Mouse (Mus musculus): Measurements from ENCODE around the gene Cacng4. TPM values are rescaled to one million over a fixed set of nuclear protein-coding genes. Genes with fewer than 3 reads are reported as not detected.

Gene Cacng4
- polyA plus RNA-seq, 1 experiment from 2014 or later: 1.3 TPM

DNA sequence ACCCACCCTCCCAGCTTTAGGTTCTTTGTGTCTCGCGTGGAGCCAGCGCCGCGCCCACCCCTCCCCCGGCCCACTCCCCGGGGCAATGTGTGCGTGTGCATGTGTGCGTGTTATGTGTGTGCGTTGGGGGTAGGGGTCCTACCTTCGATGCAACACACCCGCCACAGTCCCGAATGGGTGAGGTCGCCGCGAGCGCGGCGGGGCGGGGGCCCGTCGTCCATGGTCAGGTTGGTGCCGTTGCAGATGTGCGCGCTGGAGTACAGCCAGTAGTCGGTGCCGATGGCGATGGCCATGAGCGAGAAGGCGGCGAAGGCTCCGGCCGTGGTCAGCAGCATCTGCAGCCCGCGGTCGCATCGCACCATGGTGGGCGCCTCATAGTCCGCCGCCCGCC is 259 bp downstream of the Cacng4 start:
- Histone ChIP-seq H3K4me3 (ENCODE audit: low read depth, low read length) (peak overlapping the region; percentile 46), H3K9ac (ENCODE audit: low read length) (0 out of 2 replicates have a peak overlapping the region, but pooled peaks have one; percentile 35), H3K9me3 (ENCODE audit: control insufficient read depth, low read length) (no peaks in the 10 kb centered on the region), H3K27me3 (ENCODE audit: control insufficient read depth, insufficient read depth, low read length) (peaks cover 4% of the 10 kb centered on the region), H3K27ac (replicated peaks) (no peak overlapping the region), H3K36me3 (ENCODE audit: control insufficient read depth, insufficient read depth, low read length) (no peaks in the 10 kb centered on the region), H3K4me1 (replicated peaks; ENCODE audit: control insufficient read depth, insufficient read depth) (peaks cover 6% of the 10 kb centered on the region; the same call in 1 of the 2 replicates), H3K4me2 (replicated peaks; ENCODE audit: low read depth) (peak overlapping the region; percentile 91)
- under 1% methylated on average over 40 of the region's 41 CpGs for WGBS
- DNase-seq (ENCODE audit: low spot score): peak; percentile 21
- peak; percentile 12; the same call in 1 of the 2 replicates for ATAC-seq (ENCODE audit: low FRiP score, low TSS enrichment)
- TF ChIP-seq EP300 (optimal IDR thresholded peaks at IDR 0.05): no peak
- TF ChIP-seq CTCF (IDR thresholded peaks at IDR 0.05; ENCODE audit: low read depth): no peak

DNA sequence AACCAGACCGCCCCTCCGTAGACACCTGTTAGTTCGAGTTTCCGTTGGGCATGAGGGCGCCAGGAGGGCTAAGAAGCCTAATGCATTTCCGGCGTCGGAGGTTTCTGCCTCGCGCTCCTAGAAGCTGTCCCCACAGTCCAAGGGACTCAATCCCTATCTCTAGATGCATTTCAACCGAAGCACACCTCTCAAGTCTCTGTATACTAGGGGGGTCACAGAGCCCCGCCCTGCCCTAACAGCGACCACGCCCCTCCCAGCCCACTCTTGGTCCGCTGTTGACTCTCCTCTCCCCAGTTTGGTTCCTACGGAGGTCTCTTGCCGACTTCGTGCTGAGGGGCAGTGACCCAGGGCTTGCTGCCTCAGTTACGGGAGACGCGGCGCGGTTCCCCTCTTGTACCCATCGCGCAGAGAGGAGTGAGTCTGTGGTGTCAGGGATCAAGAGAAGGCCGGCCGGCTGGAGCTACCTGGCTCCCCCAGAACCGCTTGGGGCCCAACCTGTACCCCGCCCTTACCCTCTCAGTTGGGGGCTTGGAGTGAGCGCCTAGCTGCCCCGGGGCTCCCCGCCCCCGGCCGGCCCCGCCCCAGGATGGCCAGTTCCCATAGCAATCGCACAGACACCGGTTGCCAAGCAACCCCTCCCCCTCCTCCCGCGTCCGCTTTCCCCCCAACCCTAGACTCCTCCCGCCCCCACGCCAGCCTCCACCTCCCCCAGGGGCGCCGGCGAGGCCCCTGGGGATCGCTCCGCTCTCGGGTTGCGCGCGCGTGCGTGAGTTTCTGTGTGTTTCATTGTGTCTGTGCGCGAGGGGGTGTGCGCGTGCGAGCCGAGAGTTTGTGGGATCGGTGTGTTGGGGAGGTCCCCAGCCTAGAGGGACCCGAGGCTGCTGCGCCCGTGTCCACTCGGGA is 906 bp downstream of the Cacng4 start:
- H3K9me3 ChIP-seq (ENCODE audit: control insufficient read depth, low read length): no peaks in the 10 kb centered on the region
- H3K4me2 ChIP-seq (replicated peaks; ENCODE audit: low read depth): peak overlapping the region; percentile 91
- no peaks in the 10 kb centered on the region for H3K36me3 ChIP-seq (ENCODE audit: control insufficient read depth, insufficient read depth, low read length)
- H3K4me3 ChIP-seq (ENCODE audit: low read depth, low read length): peak overlapping the region; percentile 46
- 0 out of 2 replicates have a peak, but pooled peaks have one; percentile 32 for ATAC-seq (ENCODE audit: low FRiP score, low TSS enrichment)
- peaks cover 6% of the 10 kb centered on the region; the same call in 1 of the 2 replicates for H3K4me1 ChIP-seq (replicated peaks; ENCODE audit: control insufficient read depth, insufficient read depth)
- under 1% methylated on average over 55 of the region's 64 CpGs for WGBS
- no peak overlapping the region for H3K27ac ChIP-seq (replicated peaks)
- peaks cover 4% of the 10 kb centered on the region for H3K27me3 ChIP-seq (ENCODE audit: control insufficient read depth, insufficient read depth, low read length)
- peak; percentile 29 for DNase-seq (ENCODE audit: low spot score)
- TF ChIP-seq CTCF (IDR thresholded peaks at IDR 0.05; ENCODE audit: low read depth) (no peak), EP300 (optimal IDR thresholded peaks at IDR 0.05) (no peak)
- H3K9ac ChIP-seq (ENCODE audit: low read length): 0 out of 2 replicates have a peak overlapping the region, but pooled peaks have one; percentile 35

DNA sequence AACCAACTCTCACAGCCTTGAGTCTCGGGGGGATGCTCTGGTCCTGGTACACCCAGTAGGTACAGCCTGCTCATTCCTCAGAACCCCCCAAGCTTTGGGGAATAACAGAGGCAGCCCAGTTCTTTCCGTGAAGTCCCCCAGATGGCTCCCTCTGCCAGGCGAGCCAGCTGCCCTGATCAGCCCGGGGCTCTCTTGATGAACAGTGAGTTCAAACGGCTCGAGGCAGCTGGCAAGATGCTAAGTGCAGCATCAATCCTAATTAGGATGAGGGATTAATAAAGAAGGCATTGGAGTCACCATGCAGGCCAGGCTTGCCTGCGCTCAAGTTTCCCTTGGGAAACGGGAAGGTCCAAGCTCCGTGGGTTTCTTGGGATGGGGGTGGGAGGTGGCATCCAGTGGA is 2.2 kb downstream of the Cacng4 start:
- ATAC-seq (ENCODE audit: low FRiP score, low TSS enrichment) (no peak), DNase-seq (ENCODE audit: low spot score) (no peak)
- Histone ChIP-seq H3K4me2 (replicated peaks; ENCODE audit: low read depth) (no peak overlapping the region), H3K36me3 (ENCODE audit: control insufficient read depth, insufficient read depth, low read length) (no peaks in the 10 kb centered on the region), H3K9me3 (ENCODE audit: control insufficient read depth, low read length) (no peaks in the 10 kb centered on the region), H3K27ac (replicated peaks) (no peak overlapping the region), H3K4me3 (ENCODE audit: low read depth, low read length) (no peak overlapping the region), H3K4me1 (replicated peaks; ENCODE audit: control insufficient read depth, insufficient read depth) (peaks cover 6% of the 10 kb centered on the region; the same call in 1 of the 2 replicates), H3K9ac (ENCODE audit: low read length) (no peak overlapping the region), H3K27me3 (ENCODE audit: control insufficient read depth, insufficient read depth, low read length) (peaks cover 4% of the 10 kb centered on the region)
- WGBS: 37% methylated on average over 9 of the region's 9 CpGs
- TF ChIP-seq EP300 (optimal IDR thresholded peaks at IDR 0.05) (no peak), CTCF (IDR thresholded peaks at IDR 0.05; ENCODE audit: low read depth) (no peak)

DNA sequence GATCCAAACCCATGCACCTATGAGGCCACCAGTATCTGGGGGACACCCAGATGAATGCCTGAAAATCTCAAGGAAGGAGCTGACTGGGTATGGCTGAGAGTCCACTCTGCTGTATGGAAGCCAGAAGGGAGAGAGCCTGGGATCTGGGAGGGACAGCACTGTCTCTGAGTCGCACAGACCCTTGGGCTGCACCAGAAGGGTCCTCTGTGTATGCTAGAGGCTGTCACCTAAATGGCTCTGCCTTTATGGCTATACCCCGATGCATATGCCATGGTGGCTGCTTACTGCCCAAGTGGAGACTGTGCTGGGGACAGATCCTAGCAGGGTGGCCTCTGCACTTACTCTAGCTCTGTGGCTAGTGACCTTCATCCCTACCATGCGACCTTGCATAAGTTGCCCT is 8.6 kb downstream of the Cacng4 start:
- Histone ChIP-seq H3K27me3 (ENCODE audit: control insufficient read depth, insufficient read depth, low read length) (no peaks in the 10 kb centered on the region), H3K9ac (ENCODE audit: low read length) (no peak overlapping the region), H3K36me3 (ENCODE audit: control insufficient read depth, insufficient read depth, low read length) (no peaks in the 10 kb centered on the region), H3K4me2 (replicated peaks; ENCODE audit: low read depth) (no peak overlapping the region), H3K4me1 (replicated peaks; ENCODE audit: control insufficient read depth, insufficient read depth) (no peaks in the 10 kb centered on the region), H3K27ac (replicated peaks) (no peak overlapping the region), H3K4me3 (ENCODE audit: low read depth, low read length) (no peak overlapping the region), H3K9me3 (ENCODE audit: control insufficient read depth, low read length) (no peaks in the 10 kb centered on the region)
- ATAC-seq (ENCODE audit: low FRiP score, low TSS enrichment) (no peak), DNase-seq (ENCODE audit: low spot score) (no peak)
- 74% methylated on average over 3 of the region's 3 CpGs for WGBS
- TF ChIP-seq EP300 (optimal IDR thresholded peaks at IDR 0.05) (no peak), CTCF (IDR thresholded peaks at IDR 0.05; ENCODE audit: low read depth) (no peak)

DNA sequence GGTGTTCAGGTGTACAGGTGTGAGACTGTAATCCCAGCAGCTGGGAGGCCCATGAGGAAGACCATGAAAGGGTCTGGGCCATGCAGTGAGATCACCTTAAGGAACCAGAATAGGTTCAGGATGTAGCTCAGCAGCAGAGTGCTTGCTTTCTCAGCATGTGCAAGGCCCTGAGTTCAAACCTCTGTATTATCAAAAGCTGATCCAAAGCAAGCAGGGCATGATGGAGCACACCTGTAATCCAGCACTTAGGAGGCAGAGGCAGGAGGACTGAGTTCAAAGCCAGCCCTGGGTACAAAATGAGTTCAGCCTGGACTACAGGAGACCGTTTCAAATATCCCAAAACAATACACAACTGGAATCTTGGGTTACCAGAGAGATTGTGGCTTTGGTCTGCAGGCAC is 9.1 kb downstream of the Cacng4 start:
- WGBS: 56% methylated on average over 1 of the region's 1 CpGs
- ATAC-seq (ENCODE audit: low FRiP score, low TSS enrichment) (no peak), DNase-seq (ENCODE audit: low spot score) (no peak)
- Histone ChIP-seq H3K27me3 (ENCODE audit: control insufficient read depth, insufficient read depth, low read length) (no peaks in the 10 kb centered on the region), H3K9ac (ENCODE audit: low read length) (no peak overlapping the region), H3K36me3 (ENCODE audit: control insufficient read depth, insufficient read depth, low read length) (no peaks in the 10 kb centered on the region), H3K9me3 (ENCODE audit: control insufficient read depth, low read length) (no peaks in the 10 kb centered on the region), H3K4me2 (replicated peaks; ENCODE audit: low read depth) (no peak overlapping the region), H3K4me1 (replicated peaks; ENCODE audit: control insufficient read depth, insufficient read depth) (no peaks in the 10 kb centered on the region), H3K4me3 (ENCODE audit: low read depth, low read length) (no peak overlapping the region), H3K27ac (replicated peaks) (no peak overlapping the region)
- no peak for TF ChIP-seq CTCF (IDR thresholded peaks at IDR 0.05; ENCODE audit: low read depth)
- TF ChIP-seq EP300 (optimal IDR thresholded peaks at IDR 0.05): no peak

Measured in stomach, postnatal 0 days (tissue).